Mouse (Mus musculus) thymus, adult 2 months (tissue): Measurements from ENCODE around the gene Vgll3.

Source experiments
- CTCF ChIP-seq: fragments of 200-500 bp; IDR thresholded peaks from 2 replicates; pipeline ENCODE4 v1.5.1; 2012; ENCODE audit warnings: mild to moderate bottlenecking, control low read depth, low read length, moderate library complexity, borderline replicate concordance; ENCODE audit not compliant: control insufficient read depth, poor library complexity, insufficient read depth; ENCODE audit errors: extremely low read depth
- POLR2A ChIP-seq: fragments of 200-500 bp; IDR thresholded peaks from 2 replicates; pipeline ENCODE4 v1.6.1; 2012; ENCODE audit warnings: mild to moderate bottlenecking, low read length, control low read depth, moderate library complexity; ENCODE audit not compliant: control insufficient read depth, poor library complexity, insufficient read depth; ENCODE audit errors: extremely low read depth

DNA sequence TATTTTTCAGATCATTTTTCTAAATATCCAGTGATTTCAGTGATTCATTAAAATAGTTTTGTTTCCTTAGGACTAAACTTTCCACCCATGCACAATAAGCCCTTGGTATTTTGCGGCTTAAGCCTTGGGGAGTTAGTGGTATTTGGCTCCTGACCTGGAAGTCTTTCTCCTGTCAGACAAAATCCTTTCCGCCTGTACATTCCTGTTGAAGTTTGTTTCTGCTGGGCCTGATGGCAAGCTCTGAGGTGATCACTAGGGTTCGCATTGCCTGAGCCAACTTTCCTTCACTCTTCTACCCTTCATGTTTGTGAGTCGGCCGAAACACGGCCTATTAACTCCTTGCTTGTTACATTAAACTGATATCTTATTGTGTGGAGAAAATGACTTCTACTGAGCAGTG, 8.7 kb downstream of the Vgll3 start:
- TF ChIP-seq CTCF (no peak), POLR2A (no peak)
